Mouse (Mus musculus) limb, embryonic 10.5 days (tissue): Measurements from ENCODE around the gene Iqce. TPM values are rescaled to one million over a fixed set of nuclear protein-coding genes. Genes with fewer than 3 reads are reported as not detected.
A peak's percentile ranks its signal among the peaks of the same experiment; 100 is the strongest.

Experiments used
- DNase-seq: peaks from one replicate; pipeline ENCODE4 v3.0.0-alpha.2; 2017; ENCODE audit warnings: low spot score
- H3K27ac ChIP-seq: fragments of 300-500 bp; sonication (generic); 2 replicates; pipeline ENCODE4 v1.5.1; 2016; ENCODE audit warnings: mild to moderate bottlenecking
- H3K27me3 ChIP-seq: fragments of 300-500 bp; sonication (generic); 2 replicates; pipeline ENCODE4 v1.6.1; 2016; ENCODE audit warnings: low read depth, mild to moderate bottlenecking; ENCODE audit not compliant: poor library complexity, severe bottlenecking
- H3K36me3 ChIP-seq: fragments of 300-500 bp; sonication (generic); 2 replicates; pipeline ENCODE4 v1.6.1; 2016; ENCODE audit warnings: mild to moderate bottlenecking, moderate library complexity
- H3K4me1 ChIP-seq: fragments of 300-500 bp; sonication (generic); 2 replicates; pipeline ENCODE4 v1.6.1; 2016
- H3K4me3 ChIP-seq: fragments of 300-500 bp; sonication (generic); 2 replicates; pipeline ENCODE4 v1.5.1; 2016; ENCODE audit warnings: mild to moderate bottlenecking, moderate library complexity
- H3K9me3 ChIP-seq: fragments of 300-500 bp; sonication (generic); replicated peaks from 2 replicates; pipeline ENCODE4 v1.6.1; 2016; ENCODE audit warnings: mild to moderate bottlenecking
- WGBS: fragments of 180-500 bp; shearing (Covaris S2); methylation state at CpG from one replicate; pipeline ENCODE4 v1.1.7; 2016; 5-methylcytosine and 5-hydroxymethylcytosine counted together
- polyA plus RNA-seq: library from polyadenylated mRNA; unstranded; fragments of >200 nt; fragmentation: Nextera tagmentation; extraction: Ambion mirVana; gene quantifications from 2 replicates; pipeline ENCODE4 v1.2.1, GENCODE M21; 2016

Iqce gene
- polyA plus RNA-seq, 1 experiment from 2014 or later, result 24.9 TPM

DNA sequence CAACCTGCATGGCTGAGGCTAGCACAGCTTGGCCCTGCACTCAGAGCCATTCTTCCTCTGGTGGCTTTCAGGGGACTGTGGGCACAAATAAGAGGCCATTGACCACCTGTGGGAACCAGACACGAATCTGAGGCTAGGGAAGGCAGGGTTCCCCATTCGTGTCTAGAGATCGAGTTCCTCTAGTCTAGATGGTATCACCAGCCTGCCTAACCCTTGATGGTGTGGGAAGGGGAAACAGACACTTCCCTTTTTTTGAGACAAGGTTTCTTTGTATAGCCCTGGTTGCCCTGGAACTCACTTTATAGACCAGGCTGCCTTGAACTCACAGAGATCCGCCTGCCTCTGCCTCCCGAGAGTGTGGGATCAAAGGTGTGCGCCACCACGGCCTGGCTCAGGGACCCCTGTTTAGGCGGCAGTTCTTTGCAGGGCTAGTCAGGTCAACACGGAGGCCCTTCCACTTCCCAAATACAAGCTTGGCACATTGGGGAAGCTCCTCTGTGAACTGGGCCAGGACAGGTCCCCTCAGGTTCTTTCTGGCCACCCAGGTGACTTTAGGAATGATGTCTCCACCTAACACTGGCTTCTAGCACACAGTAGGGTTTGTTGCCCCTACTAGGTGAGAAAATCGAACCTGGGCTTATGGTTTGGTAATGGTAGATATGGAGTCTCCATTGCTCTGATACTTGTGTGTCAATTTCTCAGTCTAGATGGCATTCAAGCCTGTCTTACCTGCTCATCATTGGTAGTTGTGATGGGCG, 29.0 kb upstream of the Iqce start:
- Histone ChIP-seq H3K4me3 (no peak overlapping the region), H3K36me3 (no peaks in the 10 kb centered on the region), H3K4me1 (peaks cover 17% of the 10 kb centered on the region), H3K27me3 (peaks cover 27% of the 10 kb centered on the region), H3K9me3 (0 out of 2 replicates have a peak, but pooled peaks cover 1% of the 10 kb centered on the region), H3K27ac (no peak overlapping the region)
- DNase-seq, result no peak
- WGBS, result 91% methylated on average over 11 of the region's 11 CpGs

GRCm38 (mm10) chr5:140726946-140727740, 25.0 kb upstream of the Iqce start:
- Histone ChIP-seq H3K4me1 (no peaks in the 10 kb centered on the region), H3K9me3 (no peaks in the 10 kb centered on the region), H3K27ac (no peak overlapping the region), H3K27me3 (no peaks in the 10 kb centered on the region), H3K4me3 (no peak overlapping the region), H3K36me3 (no peaks in the 10 kb centered on the region)
- DNase-seq, result no peak
- WGBS, result 80% methylated on average over 17 of the region's 17 CpGs

DNA sequence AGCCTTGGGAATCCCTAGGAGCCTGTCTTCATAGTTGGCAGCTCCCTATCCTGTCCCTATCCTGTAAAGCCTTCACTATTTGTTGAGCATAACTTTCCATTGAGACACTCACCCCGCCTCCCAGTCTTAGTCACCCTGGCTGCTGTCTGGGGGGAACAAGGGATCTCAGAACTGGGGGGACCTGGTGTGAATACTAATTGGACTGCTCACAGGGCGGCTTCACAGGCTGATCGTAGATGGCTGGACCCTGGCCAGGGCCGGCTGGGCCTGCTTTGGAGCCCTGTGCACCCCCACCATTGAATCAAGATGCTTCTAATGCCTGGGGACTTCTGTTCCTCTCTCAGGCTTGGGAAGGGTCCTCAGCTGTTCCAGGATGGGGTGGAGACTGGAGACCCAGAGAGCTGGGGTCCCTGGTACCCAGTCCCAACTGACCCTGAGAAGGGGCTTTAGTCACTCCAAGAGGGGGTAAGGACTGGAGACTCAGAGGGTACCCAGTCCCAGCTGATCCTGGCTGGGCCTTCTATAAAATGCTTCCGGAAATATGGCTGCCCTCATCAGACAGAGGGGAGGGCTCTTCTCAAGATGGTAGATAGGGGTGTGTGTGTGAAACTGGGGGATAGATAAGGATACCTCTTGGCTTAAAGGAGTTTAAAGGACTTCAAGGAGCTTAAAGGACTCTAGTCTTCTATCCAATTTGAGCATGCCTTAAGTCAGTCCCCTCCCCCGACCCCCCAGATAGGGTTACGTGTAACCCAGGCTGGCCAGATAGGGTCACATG, 24.1 kb upstream of the Iqce start:
- no peaks in the 10 kb centered on the region for H3K36me3 ChIP-seq
- no peak overlapping the region for H3K27ac ChIP-seq
- no peaks in the 10 kb centered on the region for H3K9me3 ChIP-seq
- no peak for DNase-seq
- H3K4me1 ChIP-seq, result no peaks in the 10 kb centered on the region
- H3K4me3 ChIP-seq, result no peak overlapping the region
- 88% methylated on average over 7 of the region's 7 CpGs for WGBS
- H3K27me3 ChIP-seq, result no peaks in the 10 kb centered on the region

GRCm38 (mm10) chr5:140723822-140724221, 21.6 kb upstream of the Iqce start, which contains the start of gene Amz1:
TSS of gene Amz1 (plus strand) at chr5:140724127.
- 87% methylated on average over 13 of the region's 13 CpGs for WGBS
- no peak for DNase-seq
- Histone ChIP-seq H3K9me3 (no peaks in the 10 kb centered on the region), H3K4me3 (no peak within 1 kb of the TSS), H3K27ac (no peak within 1 kb of the TSS), H3K36me3 (peaks cover 12% of the 10 kb centered on the region), H3K4me1 (no peaks in the 10 kb centered on the region), H3K27me3 (no peaks in the 10 kb centered on the region)

DNA sequence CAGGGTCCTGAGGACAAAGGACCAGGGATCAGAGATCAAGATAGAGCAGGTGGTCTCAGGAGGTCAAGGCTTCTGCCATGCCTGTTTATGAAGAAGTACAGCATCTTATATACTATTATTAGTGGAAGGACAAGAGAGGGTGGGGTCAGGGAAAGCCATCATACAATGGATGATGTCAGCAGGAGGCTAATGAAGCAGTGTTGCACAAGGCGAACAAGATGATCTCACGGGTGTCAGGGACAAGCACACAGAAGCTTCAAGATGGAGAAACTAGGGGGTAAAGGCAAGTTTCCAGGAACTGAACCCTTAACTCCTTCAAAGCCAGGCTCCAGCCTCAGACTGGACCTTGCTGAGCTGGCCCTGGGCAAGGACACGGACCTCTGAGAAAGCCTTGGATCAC, 19.9 kb upstream of the Iqce start:
- DNase-seq, result no peak
- Histone ChIP-seq H3K9me3 (no peaks in the 10 kb centered on the region), H3K36me3 (peaks cover 29% of the 10 kb centered on the region), H3K27me3 (no peaks in the 10 kb centered on the region), H3K4me1 (no peaks in the 10 kb centered on the region), H3K27ac (no peak overlapping the region), H3K4me3 (no peak overlapping the region)
- WGBS, result 84% methylated on average over 3 of the region's 3 CpGs

GRCm38 (mm10) chr5:140720773-140721172, 18.6 kb upstream of the Iqce start:
- Histone ChIP-seq H3K36me3 (peaks cover 42% of the 10 kb centered on the region), H3K9me3 (no peaks in the 10 kb centered on the region), H3K27me3 (no peaks in the 10 kb centered on the region), H3K4me3 (no peak overlapping the region), H3K27ac (no peak overlapping the region), H3K4me1 (no peaks in the 10 kb centered on the region)
- DNase-seq, result no peak
- WGBS, result 82% methylated on average over 7 of the region's 7 CpGs

GRCm38 (mm10) chr5:140711040-140711439, 8.9 kb upstream of the Iqce start:
- H3K4me1 ChIP-seq, result 0 out of 2 replicates have a peak, but pooled peaks cover 2% of the 10 kb centered on the region
- H3K27ac ChIP-seq, result no peak overlapping the region
- no peak for DNase-seq
- 90% methylated on average over 5 of the region's 5 CpGs for WGBS
- H3K9me3 ChIP-seq, result no peaks in the 10 kb centered on the region
- peaks cover 84% of the 10 kb centered on the region for H3K36me3 ChIP-seq
- no peaks in the 10 kb centered on the region for H3K27me3 ChIP-seq
- H3K4me3 ChIP-seq, result no peak overlapping the region

- Histone ChIP-seq H3K4me1 (peaks cover 9% of the 10 kb centered on the region), H3K27me3 (no peaks in the 10 kb centered on the region), H3K4me3 (no peak overlapping the region), H3K27ac (no peak overlapping the region), H3K9me3 (no peaks in the 10 kb centered on the region), H3K36me3 (peaks cover 77% of the 10 kb centered on the region)
- WGBS, result 91% methylated on average over 6 of the region's 6 CpGs
- no peak for DNase-seq
These were observed 8.1 kb upstream of the Iqce start for GRCm38 (mm10) chr5:140710315-140710714.

DNA sequence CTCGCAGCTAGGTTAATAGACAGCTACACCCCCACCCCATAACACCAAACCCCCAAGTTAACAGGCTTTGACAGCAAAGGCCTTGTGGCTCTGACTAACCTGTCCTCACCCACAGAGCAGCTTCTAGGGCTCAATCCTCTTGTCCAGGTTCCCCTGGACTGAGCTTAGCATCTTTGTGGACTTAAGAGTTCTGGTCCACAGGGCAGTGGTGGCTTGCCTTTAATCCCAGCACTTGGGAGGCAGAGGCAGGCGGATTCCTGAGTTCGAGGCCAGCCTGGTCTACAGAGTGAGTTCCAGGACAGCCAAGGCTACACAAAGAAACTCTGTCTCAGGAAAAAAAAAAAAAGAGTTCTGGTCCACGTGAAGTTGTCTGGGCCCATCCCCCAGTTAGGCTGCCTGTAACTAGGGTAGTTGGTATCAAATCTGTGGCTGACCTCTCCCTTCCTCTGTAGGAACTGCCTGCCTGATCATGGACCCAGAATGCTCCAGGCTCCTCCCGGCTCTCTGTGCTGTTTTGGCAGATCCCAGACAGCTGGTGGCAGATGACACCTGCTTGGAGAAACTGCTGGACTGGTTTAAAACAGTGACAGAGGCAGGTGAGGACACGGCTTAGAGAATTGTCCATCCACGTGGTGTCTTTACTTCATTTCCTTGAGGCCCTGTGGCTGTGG, 3.5 kb upstream of the Iqce start:
- Histone ChIP-seq H3K27me3 (no peaks in the 10 kb centered on the region), H3K4me1 (peaks cover 41% of the 10 kb centered on the region), H3K9me3 (no peaks in the 10 kb centered on the region), H3K36me3 (peaks cover 30% of the 10 kb centered on the region), H3K27ac (peak overlapping the region; percentile 95), H3K4me3 (peak overlapping the region; percentile 64)
- 70% methylated on average over 7 of the region's 7 CpGs for WGBS
- DNase-seq, result no peak

DNA sequence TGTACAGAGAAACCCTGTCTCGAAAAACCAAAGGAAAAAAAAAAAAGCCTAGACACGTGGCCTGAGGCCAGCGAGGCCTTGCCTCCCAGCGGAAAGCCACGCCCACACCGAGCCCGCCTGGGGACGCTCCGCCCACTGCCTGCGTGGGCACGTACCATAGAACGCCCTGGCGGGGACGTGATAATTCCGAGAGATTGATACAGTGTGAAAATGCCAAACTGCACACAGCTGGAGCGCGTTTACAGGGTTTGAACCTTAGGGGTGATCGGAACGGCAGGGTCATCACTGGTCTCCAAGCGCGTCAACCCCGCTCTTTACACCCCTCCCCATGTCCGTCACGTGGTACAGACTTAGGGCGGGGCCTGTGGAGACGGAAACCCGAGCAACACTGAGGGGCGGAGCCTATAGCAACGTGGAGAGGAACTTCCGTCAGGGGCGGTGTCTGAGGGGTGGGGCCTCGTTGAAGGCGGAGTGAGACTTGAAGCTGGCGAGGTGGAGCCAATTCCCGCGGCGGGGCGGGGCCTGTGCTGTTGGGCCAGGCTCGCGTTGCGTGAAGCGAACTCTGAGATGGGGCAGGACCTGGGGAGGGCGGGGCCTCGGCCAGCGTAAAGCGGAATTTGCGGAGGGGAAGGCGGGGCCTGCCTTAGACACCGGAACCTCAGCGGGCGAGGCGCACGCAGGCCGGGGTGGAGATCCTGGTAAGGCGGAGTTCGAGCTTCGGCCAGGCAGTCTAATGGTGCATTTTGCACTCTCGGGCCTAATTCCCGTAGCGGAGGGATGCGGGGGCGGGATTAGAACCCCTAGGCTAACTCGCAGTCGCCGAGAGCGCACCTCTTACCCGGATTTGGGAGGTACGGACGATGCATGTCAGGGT, 2.4 kb upstream of the Iqce start, which contains the start of gene Brat1:
TSS of gene Brat1 (plus strand) at position 634 of the 874 bp plus-strand sequence.
- WGBS, result under 1% methylated on average over 69 of the region's 69 CpGs
- H3K4me1 ChIP-seq, result peaks cover 50% of the 10 kb centered on the region

DNA sequence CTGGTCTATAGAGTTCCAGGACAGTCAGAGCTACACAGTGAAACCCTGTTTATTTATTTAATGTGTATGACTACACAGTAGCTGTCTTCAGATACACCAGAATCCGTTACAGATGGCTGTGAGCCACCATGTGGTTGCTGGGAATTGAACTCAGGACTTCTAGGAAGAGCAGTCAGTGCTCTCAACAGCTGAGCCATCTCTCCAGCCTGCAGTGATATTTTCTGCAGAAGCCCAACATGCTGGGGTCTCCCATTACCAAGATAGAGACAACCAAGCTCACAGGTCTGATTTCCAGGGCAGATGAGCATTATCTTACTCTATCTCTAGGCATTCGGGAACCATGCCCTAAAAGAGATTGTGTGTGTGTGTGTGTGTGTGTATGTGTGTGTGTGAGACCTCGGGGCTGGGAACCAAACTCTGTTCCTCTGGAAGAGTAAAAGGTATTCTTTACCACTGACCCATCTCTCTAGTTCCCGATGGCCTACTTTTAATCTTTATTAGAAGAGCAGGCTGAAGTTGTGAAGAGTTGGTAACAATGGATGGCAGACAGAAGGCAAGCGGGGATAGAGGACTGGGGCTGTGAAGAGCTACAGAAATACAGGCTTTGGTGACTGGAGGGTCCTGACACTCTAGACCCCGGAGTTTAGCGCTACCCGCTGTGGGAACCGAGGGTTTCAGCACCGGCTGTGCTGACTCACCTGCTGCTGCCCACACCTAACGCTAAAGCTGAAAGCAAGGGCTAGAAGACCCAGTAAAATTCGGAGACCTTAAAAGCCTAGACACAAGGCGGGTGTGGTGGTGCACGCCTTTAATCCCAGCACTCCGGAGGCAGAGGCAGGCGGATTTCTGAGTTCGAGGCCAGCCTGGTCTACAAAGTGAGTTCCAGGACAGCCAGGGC, 1.6 kb upstream of the Iqce start:
- H3K9me3 ChIP-seq, result no peaks in the 10 kb centered on the region
- peak; percentile 44 for DNase-seq
- H3K27ac ChIP-seq, result peak overlapping the region; percentile 95
- 38% methylated on average over 17 of the region's 17 CpGs for WGBS
- H3K4me3 ChIP-seq, result peak overlapping the region; percentile 64
- peaks cover 28% of the 10 kb centered on the region for H3K36me3 ChIP-seq
- H3K4me1 ChIP-seq, result peaks cover 51% of the 10 kb centered on the region
- H3K27me3 ChIP-seq, result no peaks in the 10 kb centered on the region

More for the DNA sequence above, 2.4 kb upstream of the Iqce start, which contains the start of gene Brat1:
- H3K4me3 ChIP-seq, result peak within 1 kb of the TSS; percentile 64
- H3K27ac ChIP-seq, result peak within 1 kb of the TSS; percentile 95
- H3K27me3 ChIP-seq, result no peaks in the 10 kb centered on the region
- DNase-seq, result peak; percentile 99
- H3K9me3 ChIP-seq, result no peaks in the 10 kb centered on the region
- H3K36me3 ChIP-seq, result peaks cover 24% of the 10 kb centered on the region
